Mouse (Mus musculus): Measurements from ENCODE around the gene Pomc. TPM values are rescaled to one million over a fixed set of nuclear protein-coding genes. Genes with fewer than 3 reads are reported as not detected.

The Pomc gene
- polyA plus RNA-seq, 1 experiment from 2014 or later: 16.0 TPM

DNA sequence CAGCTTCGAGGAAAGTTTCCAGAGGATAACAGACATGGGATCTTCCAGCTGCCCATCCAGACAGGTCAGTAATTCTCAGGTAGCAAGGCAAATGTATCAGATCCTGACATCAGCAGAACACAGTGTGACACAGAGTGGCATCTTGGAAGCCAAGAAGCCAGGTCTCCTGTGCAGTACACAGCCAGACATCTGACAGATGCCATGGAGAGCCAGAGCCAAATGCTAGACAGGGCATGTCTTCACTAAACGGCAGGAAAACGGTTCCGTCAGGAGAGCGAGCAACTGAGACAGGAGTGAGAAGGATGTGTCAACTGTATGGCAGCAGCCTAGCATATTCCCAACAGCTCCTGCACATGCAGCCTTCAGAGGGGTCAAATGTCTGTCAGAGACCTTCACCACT is 45.7 kb downstream of the Pomc start:
- no peak for DNase-seq (ENCODE audit: low spot score)

DNA sequence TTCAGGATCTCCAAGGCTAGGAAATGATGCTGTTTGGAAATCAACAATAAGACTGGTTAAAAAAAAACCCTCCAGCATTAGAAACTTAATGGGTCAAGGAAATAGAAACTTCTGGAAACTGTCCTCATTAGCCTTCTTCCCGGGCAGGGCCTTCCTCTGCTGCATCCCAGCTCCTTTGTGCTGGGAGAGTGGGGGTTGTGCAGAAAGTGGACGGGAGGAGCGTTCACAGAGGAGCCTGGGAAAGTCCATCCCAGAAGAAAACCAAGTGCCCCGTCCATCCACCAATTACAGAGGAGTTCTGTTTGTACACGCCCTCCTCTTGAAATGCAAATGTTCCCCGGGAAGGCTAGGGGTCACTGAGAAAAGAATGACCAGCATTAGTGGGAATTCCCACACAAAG is 49.9 kb downstream of the Pomc start:
- WGBS: 34% methylated on average over 6 of the region's 6 CpGs
- H3K4me2 ChIP-seq (ENCODE audit: low read depth, low read length): no peak overlapping the region
- peaks cover 2% of the 10 kb centered on the region; the same call in 1 of the 2 replicates for H3K4me1 ChIP-seq (ENCODE audit: control insufficient read depth, insufficient read depth, low read length)
- H3K4me3 ChIP-seq (ENCODE audit: low read depth, low read length): no peak overlapping the region
- DNase-seq (ENCODE audit: low spot score): no peak
- no peak overlapping the region for H3K9ac ChIP-seq (replicated peaks; ENCODE audit: low read length)
- no peaks in the 10 kb centered on the region for H3K9me3 ChIP-seq (replicated peaks; ENCODE audit: control insufficient read depth, low read length)
- H3K27ac ChIP-seq (replicated peaks; ENCODE audit: low read depth, low read length): no peak overlapping the region
- no peak for ATAC-seq (replicated peaks; ENCODE audit: insufficient number of reproducible peaks, low FRiP score, low TSS enrichment, low read depth)
- H3K36me3 ChIP-seq (replicated peaks; ENCODE audit: control insufficient read depth, insufficient read depth, low read depth, low read length): no peaks in the 10 kb centered on the region
- H3K27me3 ChIP-seq (ENCODE audit: control insufficient read depth, insufficient read depth, low read length): no peaks in the 10 kb centered on the region

More for the DNA sequence above, 45.7 kb downstream of the Pomc start:
- Histone ChIP-seq H3K27me3 (ENCODE audit: control insufficient read depth, insufficient read depth, low read length) (no peaks in the 10 kb centered on the region), H3K4me1 (ENCODE audit: control insufficient read depth, insufficient read depth, low read length) (no peaks in the 10 kb centered on the region), H3K9me3 (replicated peaks; ENCODE audit: control insufficient read depth, low read length) (no peaks in the 10 kb centered on the region), H3K4me3 (ENCODE audit: low read depth, low read length) (no peak overlapping the region), H3K4me2 (ENCODE audit: low read depth, low read length) (no peak overlapping the region), H3K9ac (replicated peaks; ENCODE audit: low read length) (no peak overlapping the region), H3K36me3 (replicated peaks; ENCODE audit: control insufficient read depth, insufficient read depth, low read depth, low read length) (no peaks in the 10 kb centered on the region), H3K27ac (replicated peaks; ENCODE audit: low read depth, low read length) (no peak overlapping the region)
- no peak for ATAC-seq (replicated peaks; ENCODE audit: insufficient number of reproducible peaks, low FRiP score, low TSS enrichment, low read depth)
- 90% methylated on average over 5 of the region's 5 CpGs for WGBS

DNA sequence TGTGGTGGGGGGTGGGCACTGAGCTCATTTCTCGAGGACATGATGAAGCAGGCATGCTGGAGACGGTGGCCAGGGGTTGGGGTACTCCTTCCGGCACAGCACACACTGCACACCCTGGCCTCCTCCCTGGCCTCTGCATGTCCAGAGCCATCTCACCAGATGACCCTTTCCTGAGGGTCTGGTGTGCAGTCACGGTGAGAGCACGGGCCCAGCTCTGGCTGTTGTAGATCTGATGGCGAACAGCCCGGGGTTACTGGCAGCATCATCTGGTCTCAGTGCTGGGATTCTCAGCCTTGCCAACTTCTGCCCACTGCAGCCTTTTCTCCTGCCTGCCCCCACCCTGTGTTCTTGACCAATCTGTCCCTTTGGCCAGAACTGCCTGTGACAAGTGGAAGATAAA is 51.3 kb downstream of the Pomc start:
- no peak overlapping the region for H3K27ac ChIP-seq (replicated peaks; ENCODE audit: low read depth, low read length)
- H3K4me3 ChIP-seq (ENCODE audit: low read depth, low read length): no peak overlapping the region
- H3K27me3 ChIP-seq (ENCODE audit: control insufficient read depth, insufficient read depth, low read length): no peaks in the 10 kb centered on the region
- ATAC-seq (replicated peaks; ENCODE audit: insufficient number of reproducible peaks, low FRiP score, low TSS enrichment, low read depth) (no peak; the same call in 1 of the 2 replicates), DNase-seq (ENCODE audit: low spot score) (no peak)
- no peaks in the 10 kb centered on the region for H3K9me3 ChIP-seq (replicated peaks; ENCODE audit: control insufficient read depth, low read length)
- H3K36me3 ChIP-seq (replicated peaks; ENCODE audit: control insufficient read depth, insufficient read depth, low read depth, low read length): no peaks in the 10 kb centered on the region
- no peak overlapping the region for H3K4me2 ChIP-seq (ENCODE audit: low read depth, low read length)
- 80% methylated on average over 7 of the region's 7 CpGs for WGBS
- peaks cover 2% of the 10 kb centered on the region; the same call in 1 of the 2 replicates for H3K4me1 ChIP-seq (ENCODE audit: control insufficient read depth, insufficient read depth, low read length)
- H3K9ac ChIP-seq (replicated peaks; ENCODE audit: low read length): no peak overlapping the region

DNA sequence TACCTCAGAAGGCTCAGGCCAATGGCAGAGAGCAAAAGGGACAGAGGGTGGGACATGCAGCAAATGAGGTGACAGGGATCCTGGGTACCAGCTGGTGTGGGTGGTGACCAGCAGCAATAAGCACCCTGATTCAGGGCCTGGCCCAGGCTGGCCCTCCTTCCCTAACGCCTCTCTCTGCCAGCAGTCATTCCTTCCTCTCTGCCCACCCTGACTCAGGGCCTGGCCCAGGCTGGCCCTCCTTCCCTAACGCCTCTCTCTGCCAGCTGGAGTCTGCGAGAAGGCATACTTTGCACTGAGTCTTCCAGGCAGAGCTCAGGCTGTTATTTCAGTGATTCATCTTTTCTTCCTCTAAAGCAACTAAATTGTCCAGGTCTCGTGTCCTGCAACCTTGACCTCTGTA is 52.4 kb downstream of the Pomc start:
- Histone ChIP-seq H3K9ac (replicated peaks; ENCODE audit: low read length) (no peak overlapping the region), H3K4me2 (ENCODE audit: low read depth, low read length) (no peak overlapping the region), H3K27ac (replicated peaks; ENCODE audit: low read depth, low read length) (no peak overlapping the region), H3K36me3 (replicated peaks; ENCODE audit: control insufficient read depth, insufficient read depth, low read depth, low read length) (no peaks in the 10 kb centered on the region), H3K4me3 (ENCODE audit: low read depth, low read length) (no peak overlapping the region), H3K9me3 (replicated peaks; ENCODE audit: control insufficient read depth, low read length) (no peaks in the 10 kb centered on the region), H3K4me1 (ENCODE audit: control insufficient read depth, insufficient read depth, low read length) (peaks cover 2% of the 10 kb centered on the region; the same call in 1 of the 2 replicates), H3K27me3 (ENCODE audit: control insufficient read depth, insufficient read depth, low read length) (no peaks in the 10 kb centered on the region)
- ATAC-seq (replicated peaks; ENCODE audit: insufficient number of reproducible peaks, low FRiP score, low TSS enrichment, low read depth): no peak
- 48% methylated on average over 4 of the region's 4 CpGs for WGBS
- DNase-seq (ENCODE audit: low spot score): no peak

DNA sequence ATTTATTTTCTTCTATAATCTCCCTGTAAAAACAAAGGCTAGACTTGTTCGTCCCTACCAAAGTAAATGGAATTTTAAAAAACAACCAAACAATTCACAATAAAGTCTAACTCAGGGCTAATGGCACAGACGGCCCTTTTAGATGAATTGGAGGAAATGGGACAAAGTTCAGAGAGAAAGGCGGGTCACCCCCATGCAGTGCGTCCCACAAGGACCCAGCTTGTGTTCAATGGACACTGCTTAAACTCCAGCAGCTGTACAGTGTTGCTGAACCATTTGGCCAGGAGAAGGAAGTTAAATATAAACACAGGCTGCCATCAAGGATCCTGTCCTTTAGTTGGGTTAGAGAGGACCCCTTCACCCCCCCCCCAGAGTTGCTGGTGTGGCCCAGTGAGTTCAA is 53.0 kb downstream of the Pomc start:
- Histone ChIP-seq H3K4me3 (ENCODE audit: low read depth, low read length) (no peak overlapping the region), H3K4me2 (ENCODE audit: low read depth, low read length) (no peak overlapping the region), H3K27ac (replicated peaks; ENCODE audit: low read depth, low read length) (no peak overlapping the region), H3K9me3 (replicated peaks; ENCODE audit: control insufficient read depth, low read length) (no peaks in the 10 kb centered on the region), H3K9ac (replicated peaks; ENCODE audit: low read length) (no peak overlapping the region), H3K4me1 (ENCODE audit: control insufficient read depth, insufficient read depth, low read length) (peaks cover 2% of the 10 kb centered on the region; the same call in 1 of the 2 replicates), H3K27me3 (ENCODE audit: control insufficient read depth, insufficient read depth, low read length) (no peaks in the 10 kb centered on the region), H3K36me3 (replicated peaks; ENCODE audit: control insufficient read depth, insufficient read depth, low read depth, low read length) (no peaks in the 10 kb centered on the region)
- WGBS: 49% methylated on average over 4 of the region's 4 CpGs
- DNase-seq (ENCODE audit: low spot score): no peak
- no peak for ATAC-seq (replicated peaks; ENCODE audit: insufficient number of reproducible peaks, low FRiP score, low TSS enrichment, low read depth)

DNA sequence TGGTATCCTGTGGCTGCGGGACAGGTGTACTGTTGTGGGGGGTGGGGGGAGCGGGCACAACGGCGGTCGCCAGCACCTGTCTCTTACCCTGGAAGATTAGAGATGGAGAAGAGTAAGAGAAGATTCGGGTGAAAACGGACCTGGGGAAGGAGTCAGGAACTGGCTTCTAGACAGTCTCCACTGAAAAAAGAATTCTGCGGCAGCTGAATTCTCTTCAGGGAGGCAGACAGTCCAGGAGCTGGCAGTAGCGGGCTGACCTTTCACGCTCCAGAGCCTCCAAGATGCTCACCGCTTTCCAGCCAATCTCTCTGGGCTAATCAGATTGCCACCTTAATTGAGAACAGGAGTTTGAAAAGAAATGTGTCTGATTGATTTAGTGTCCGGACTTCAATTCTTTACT is 54.0 kb downstream of the Pomc start:
- WGBS: 38% methylated on average over 12 of the region's 12 CpGs
- peak; percentile 22 for DNase-seq (ENCODE audit: low spot score)

More for the DNA sequence above, 54.0 kb downstream of the Pomc start:
- Histone ChIP-seq H3K9ac (replicated peaks; ENCODE audit: low read length) (no peak overlapping the region), H3K27me3 (ENCODE audit: control insufficient read depth, insufficient read depth, low read length) (no peaks in the 10 kb centered on the region), H3K36me3 (replicated peaks; ENCODE audit: control insufficient read depth, insufficient read depth, low read depth, low read length) (no peaks in the 10 kb centered on the region), H3K4me2 (ENCODE audit: low read depth, low read length) (0 out of 2 replicates have a peak overlapping the region, but pooled peaks have one; percentile 5), H3K4me1 (ENCODE audit: control insufficient read depth, insufficient read depth, low read length) (peaks cover 2% of the 10 kb centered on the region; the same call in 1 of the 2 replicates), H3K4me3 (ENCODE audit: low read depth, low read length) (no peak overlapping the region), H3K27ac (replicated peaks; ENCODE audit: low read depth, low read length) (no peak overlapping the region), H3K9me3 (replicated peaks; ENCODE audit: control insufficient read depth, low read length) (no peaks in the 10 kb centered on the region)
- ATAC-seq (replicated peaks; ENCODE audit: insufficient number of reproducible peaks, low FRiP score, low TSS enrichment, low read depth): 0 out of 2 replicates have a peak, but pooled peaks have one; percentile 20

Other genes with a start within 250 kb of the Pomc start
- gene Dnmt3a, start 148.9 kb upstream of the Pomc start, polyA plus RNA-seq (2014; fragmentation: Nextera tagmentation; extraction: Ambion mirVana): 69.5 and 80.9 TPM in 2 replicates
- 5.0 and 7.9 TPM in 2 replicates for gene Efr3b, start 84.0 kb downstream of the Pomc start, polyA plus RNA-seq (2014; fragmentation: Nextera tagmentation; extraction: Ambion mirVana)
- gene Dnajc27, start 127.6 kb downstream of the Pomc start, polyA plus RNA-seq (2014; fragmentation: Nextera tagmentation; extraction: Ambion mirVana): 8.5 and 9.2 TPM in 2 replicates
- gene Adcy3, start 178.2 kb downstream of the Pomc start, polyA plus RNA-seq (2014; fragmentation: Nextera tagmentation; extraction: Ambion mirVana): 4.0 and 4.4 TPM in 2 replicates

Data from embryonic facial prominence, embryonic 11.5 days (tissue).